Mouse (Mus musculus): ENCODE data around the gene Med23.

Med23 gene

GRCm38 (mm10) chr10:24873624-24874023 is 3.8 kb downstream of the Med23 start:
- DNase-seq (ENCODE audit: low spot score in 2 of 2): no peak

GRCm38 (mm10) chr10:24886008-24886407 is 16.2 kb downstream of the Med23 start:
- DNase-seq (ENCODE audit: low spot score in 2 of 2): no peak

- DNase-seq (ENCODE audit: low spot score in 2 of 2): no peak
Measured at GRCm38 (mm10) chr10:24888343-24888742, 18.6 kb downstream of the Med23 start.

GRCm38 (mm10) chr10:24895927-24896326 is 26.1 kb downstream of the Med23 start:
- peak; percentile 49 to 64 for DNase-seq (ENCODE audit: low spot score in 2 of 2)

- no peak for DNase-seq (ENCODE audit: low spot score in 2 of 2)
Measured at GRCm38 (mm10) chr10:24905627-24906026, 35.8 kb downstream of the Med23 start.

GRCm38 (mm10) chr10:24911199-24911598 is 41.4 kb downstream of the Med23 start:
- no peak for DNase-seq (ENCODE audit: low spot score in 2 of 2)

GRCm38 (mm10) chr10:24912576-24912975 is 42.8 kb downstream of the Med23 start:
- DNase-seq (ENCODE audit: low spot score in 2 of 2): no peak

GRCm38 (mm10) chr10:24915486-24915885 is 45.7 kb downstream of the Med23 start:
- no peak for DNase-seq (ENCODE audit: low spot score in 2 of 2)

GRCm38 (mm10) chr10:24922977-24923376 is 53.2 kb downstream of the Med23 start:
- no peak for DNase-seq (ENCODE audit: low spot score in 2 of 2)

- DNase-seq (ENCODE audit: low spot score in 2 of 2): no peak
Measured at GRCm38 (mm10) chr10:24924296-24924695, 54.5 kb downstream of the Med23 start.

GRCm38 (mm10) chr10:24926380-24926779 is 56.6 kb downstream of the Med23 start:
- no peak for DNase-seq (ENCODE audit: low spot score in 2 of 2)

- DNase-seq (ENCODE audit: low spot score in 2 of 2): no peak
Measured at GRCm38 (mm10) chr10:24926962-24927720, 57.4 kb downstream of the Med23 start, which contains the start of gene Arg1. Gene Arg1 (minus strand): TSS chr10:24927484.

- no peak for DNase-seq (ENCODE audit: low spot score in 2 of 2)
Measured at GRCm38 (mm10) chr10:24928072-24928471, 58.3 kb downstream of the Med23 start.

- DNase-seq (ENCODE audit: low spot score in 2 of 2): no peak
Measured at GRCm38 (mm10) chr10:24930143-24930542, 60.4 kb downstream of the Med23 start.

GRCm38 (mm10) chr10:24947871-24948270 is 78.1 kb downstream of the Med23 start:
- DNase-seq (ENCODE audit: low spot score in 2 of 2): no peak

- no peak for DNase-seq (ENCODE audit: low spot score in 2 of 2)
Measured at GRCm38 (mm10) chr10:24948278-24948677, 78.5 kb downstream of the Med23 start.

GRCm38 (mm10) chr10:24950223-24950622 is 80.4 kb downstream of the Med23 start:
- DNase-seq (ENCODE audit: low spot score in 2 of 2): no peak

GRCm38 (mm10) chr10:24951575-24951974 is 81.8 kb downstream of the Med23 start:
- no peak for DNase-seq (ENCODE audit: low spot score in 2 of 2)

- DNase-seq (ENCODE audit: low spot score in 2 of 2): no peak
Measured at GRCm38 (mm10) chr10:24952549-24952948, 82.8 kb downstream of the Med23 start.

- no peak for DNase-seq (ENCODE audit: low spot score in 2 of 2)
Measured at GRCm38 (mm10) chr10:24953876-24954275, 84.1 kb downstream of the Med23 start.

- no peak for DNase-seq (ENCODE audit: low spot score in 2 of 2)
Measured at GRCm38 (mm10) chr10:24958280-24959042, 88.7 kb downstream of the Med23 start.

- DNase-seq (ENCODE audit: low spot score in 2 of 2): no peak
Measured at GRCm38 (mm10) chr10:24959043-24959916, 89.5 kb downstream of the Med23 start.

All from right cerebral cortex, adult 2 months (tissue).